Mouse (Mus musculus) myocyte (in vitro differentiated cells): ENCODE measurements around the gene Gfi1.

ENCODE experiments used
- CEBPB ChIP-seq: IDR thresholded peaks from 2 replicates; pipeline ENCODE4 v1.6.1; 2011; ENCODE audit warnings: mild to moderate bottlenecking, moderate library complexity; ENCODE audit not compliant: poor library complexity, insufficient read depth, severe bottlenecking
- E2F4 ChIP-seq: IDR thresholded peaks from one replicate; pipeline ENCODE4 v1.6.1; 2011; ENCODE audit warnings: mild to moderate bottlenecking, control low read depth, moderate library complexity; ENCODE audit not compliant: insufficient read depth
- MAX ChIP-seq: IDR thresholded peaks from one replicate; pipeline ENCODE4 v1.6.1; 2011; ENCODE audit warnings: low read depth, mild to moderate bottlenecking, control low read depth
- MYOD1 ChIP-seq, 3 experiments: IDR thresholded peaks; one replicate each; pipeline ENCODE4 v1.6.1; 2011; ENCODE audit warnings: control low read depth in 2 of 3, low read depth in 2 of 3, mild to moderate bottlenecking in 2 of 3, moderate library complexity in 1 of 3; ENCODE audit not compliant: insufficient read length in 2 of 3, control insufficient read depth in 1 of 3
- MYOG ChIP-seq, 3 experiments: IDR thresholded peaks; one replicate each; pipeline ENCODE4 v1.6.1; 2011; ENCODE audit warnings: control low read depth in 2 of 3, low read depth in 2 of 3, mild to moderate bottlenecking in 2 of 3; ENCODE audit not compliant: insufficient read length in 2 of 3, control insufficient read depth in 1 of 3, insufficient read depth in 1 of 3
- POLR2A ChIP-seq: IDR thresholded peaks from one replicate; pipeline ENCODE4 v1.6.1; 2011; ENCODE audit warnings: low read depth, mild to moderate bottlenecking, control low read depth, moderate library complexity; ENCODE audit not compliant: insufficient read length
- POLR2AphosphoS2 ChIP-seq: IDR thresholded peaks from one replicate; pipeline ENCODE4 v1.6.1; 2011; ENCODE audit warnings: low read depth, control low read depth; ENCODE audit not compliant: insufficient read length
- REST ChIP-seq: IDR thresholded peaks from one replicate; pipeline ENCODE4 v1.6.1; 2011; ENCODE audit warnings: mild to moderate bottlenecking, control low read depth, moderate library complexity; ENCODE audit not compliant: insufficient read depth, insufficient read length
- TCF12 ChIP-seq: IDR thresholded peaks from one replicate; pipeline ENCODE4 v1.6.1; 2011; ENCODE audit warnings: mild to moderate bottlenecking, control low read depth; ENCODE audit not compliant: poor library complexity, insufficient read depth, severe bottlenecking
- TCF3 ChIP-seq: IDR thresholded peaks from one replicate; pipeline ENCODE4 v1.6.1; 2011; ENCODE audit warnings: low read depth, control low read depth; ENCODE audit not compliant: insufficient read length
- USF1 ChIP-seq: IDR thresholded peaks from one replicate; pipeline ENCODE4 v1.6.1; 2011; ENCODE audit warnings: low read depth, mild to moderate bottlenecking, control low read depth, moderate library complexity

DNA sequence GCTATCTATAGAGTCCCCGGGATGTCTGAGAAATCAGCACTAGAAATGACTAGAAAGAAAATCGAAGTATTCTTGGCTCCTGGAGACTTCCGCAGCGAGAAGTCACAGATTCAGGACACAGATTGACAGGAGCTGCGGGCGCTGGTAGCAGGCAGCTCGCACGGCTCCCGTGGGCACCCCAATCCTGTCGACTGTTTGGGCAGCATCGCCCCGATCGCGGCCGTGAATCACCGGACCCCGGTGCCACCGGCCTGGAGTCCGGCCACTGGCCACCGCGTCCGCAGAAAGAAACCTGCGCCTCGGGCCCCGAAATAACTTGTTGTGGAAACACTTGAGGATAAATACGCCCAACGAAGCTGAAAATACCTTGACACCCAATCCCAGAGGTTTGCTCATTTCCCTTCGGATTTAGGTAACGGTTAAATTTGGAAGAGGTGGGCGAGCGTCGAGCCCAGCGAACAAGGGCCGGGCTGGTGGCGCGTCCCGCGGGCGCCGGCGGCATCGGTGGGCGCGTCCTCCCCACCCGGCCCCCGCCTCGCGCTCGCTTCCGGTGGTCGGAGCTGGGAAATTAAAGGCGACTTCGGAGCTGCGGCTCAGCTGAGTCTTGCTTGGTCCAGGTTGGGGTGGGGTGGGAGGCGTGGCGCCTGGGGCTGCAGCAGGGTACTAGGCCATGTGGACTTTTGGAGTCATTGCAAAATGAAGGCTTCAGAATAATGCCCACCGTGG, 608 bp upstream of the Gfi1 start:
- TF ChIP-seq USF1 (no peak), TCF12 (no peak), MAX (no peak), POLR2AphosphoS2 (no peak), POLR2A (no peak), CEBPB (no peak), MYOD1 (IDR thresholded peaks at IDR 0.05; ENCODE audit: control insufficient read depth in 1 of 3, insufficient read length in 2 of 3, low read depth in 2 of 3) (no peak), TCF3 (no peak), MYOG (IDR thresholded peaks at IDR 0.05; ENCODE audit: control insufficient read depth in 1 of 3, insufficient read depth in 1 of 3, insufficient read length in 2 of 3, low read depth in 2 of 3) (no peak), E2F4 (no peak), REST (no peak)
